Mouse (Mus musculus): ENCODE data around the gene Gpr143. TPM values are rescaled to one million over a fixed set of nuclear protein-coding genes. Genes with fewer than 3 reads are reported as not detected.
A peak's percentile ranks its signal among the peaks of the same experiment; 100 is the strongest.

Gene Gpr143
- polyA plus RNA-seq (2014; fragmentation: Nextera tagmentation; extraction: Ambion mirVana): 0.81 and 1.1 TPM in 2 replicates

DNA sequence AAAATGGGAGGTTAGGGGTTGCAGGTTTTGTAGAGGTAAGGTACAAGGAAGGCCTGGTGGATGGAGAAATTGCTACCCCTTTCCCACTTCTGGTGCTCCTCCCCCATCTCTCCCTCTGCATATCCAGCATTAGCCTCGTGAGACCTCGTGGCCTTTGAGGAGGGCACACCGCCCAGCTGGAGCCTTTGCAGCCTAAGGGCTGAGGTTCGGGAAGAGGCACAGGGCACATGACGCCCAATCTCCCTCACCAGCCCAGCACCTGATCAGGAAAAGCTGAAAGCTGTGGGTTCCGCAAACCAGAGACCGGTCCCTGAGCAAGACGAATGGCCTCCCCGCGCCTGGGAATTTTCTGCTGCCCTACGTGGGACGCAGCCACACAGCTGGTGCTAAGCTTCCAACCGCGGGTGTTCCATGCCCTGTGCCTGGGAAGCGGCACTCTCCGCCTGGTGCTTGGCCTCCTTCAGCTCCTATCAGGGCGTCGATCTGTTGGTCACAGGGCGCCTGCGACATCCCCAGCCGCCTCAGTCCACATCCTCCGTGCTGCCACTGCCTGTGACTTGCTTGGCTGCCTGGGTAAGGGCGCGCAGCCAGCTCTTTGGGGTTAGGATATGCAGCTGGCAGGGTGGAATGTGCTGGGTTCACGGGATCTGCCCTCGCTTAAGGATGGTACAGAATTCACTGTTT, at the start of gene Gpr143:
Gene Gpr143, plus strand, starts transcription at position 202 of the 684 bp plus-strand sequence.
- Histone ChIP-seq H3K4me2 (ENCODE audit: low read depth, low read length) (peak within 1 kb of the TSS; percentile 38), H3K9me3 (replicated peaks; ENCODE audit: control insufficient read depth, low read length) (no peaks in the 10 kb centered on the region), H3K4me3 (ENCODE audit: low read depth, low read length) (0 out of 2 replicates have a peak within 1 kb of the TSS, but pooled peaks have one; percentile 12), H3K27ac (replicated peaks; ENCODE audit: low read depth, low read length) (no peak within 1 kb of the TSS), H3K9ac (replicated peaks; ENCODE audit: low read length) (peak within 1 kb of the TSS; percentile 25), H3K4me1 (ENCODE audit: control insufficient read depth, insufficient read depth, low read length) (no peaks in the 10 kb centered on the region), H3K36me3 (replicated peaks; ENCODE audit: control insufficient read depth, insufficient read depth, low read depth, low read length) (no peaks in the 10 kb centered on the region), H3K27me3 (ENCODE audit: control insufficient read depth, insufficient read depth, low read length) (peaks cover 4% of the 10 kb centered on the region; the same call in 1 of the 2 replicates)
- DNase-seq (ENCODE audit: low spot score) (peak; percentile 0), ATAC-seq (replicated peaks; ENCODE audit: insufficient number of reproducible peaks, low FRiP score, low TSS enrichment, low read depth) (no peak)
- WGBS: 17% methylated on average over 26 of the region's 26 CpGs

DNA sequence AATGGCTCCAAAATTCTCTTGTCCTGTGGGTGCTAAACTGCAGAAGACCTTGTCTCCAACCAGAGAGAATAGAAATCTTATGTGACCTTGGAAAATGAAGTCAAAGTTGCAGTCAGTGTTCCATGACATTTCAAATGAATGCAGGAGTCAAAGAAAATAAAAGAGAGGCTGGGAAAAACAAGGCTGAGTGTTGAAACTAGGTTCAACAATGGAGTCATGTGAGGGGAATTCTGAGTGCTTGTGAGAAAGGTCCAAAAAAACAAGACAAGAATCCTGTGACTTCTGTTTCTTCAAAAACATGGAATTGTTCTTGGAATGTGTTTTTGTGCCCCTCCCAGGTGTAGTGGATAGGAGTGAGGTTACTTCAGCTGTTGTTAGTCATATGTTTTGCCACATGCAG, 46.4 kb upstream of the Gpr143 start:
- Histone ChIP-seq H3K4me2 (ENCODE audit: low read depth, low read length) (no peak overlapping the region), H3K27me3 (ENCODE audit: control insufficient read depth, insufficient read depth, low read length) (no peaks in the 10 kb centered on the region)
- DNase-seq (ENCODE audit: low spot score): no peak

GRCm38 (mm10) chrX:152738191-152738590, 43.5 kb upstream of the Gpr143 start:
- no peak overlapping the region for H3K4me3 ChIP-seq (ENCODE audit: low read depth, low read length)
- H3K27ac ChIP-seq (replicated peaks; ENCODE audit: low read depth, low read length): no peak overlapping the region
- DNase-seq (ENCODE audit: low spot score) (no peak), ATAC-seq (replicated peaks; ENCODE audit: insufficient number of reproducible peaks, low FRiP score, low TSS enrichment, low read depth) (no peak)
- no peaks in the 10 kb centered on the region for H3K27me3 ChIP-seq (ENCODE audit: control insufficient read depth, insufficient read depth, low read length)
- no peaks in the 10 kb centered on the region for H3K4me1 ChIP-seq (ENCODE audit: control insufficient read depth, insufficient read depth, low read length)
- no peak overlapping the region for H3K4me2 ChIP-seq (ENCODE audit: low read depth, low read length)
- no peaks in the 10 kb centered on the region for H3K9me3 ChIP-seq (replicated peaks; ENCODE audit: control insufficient read depth, low read length)
- WGBS: 89% methylated on average over 2 of the region's 2 CpGs
- no peaks in the 10 kb centered on the region for H3K36me3 ChIP-seq (replicated peaks; ENCODE audit: control insufficient read depth, insufficient read depth, low read depth, low read length)
- H3K9ac ChIP-seq (replicated peaks; ENCODE audit: low read length): no peak overlapping the region

More for the DNA sequence above, 46.4 kb upstream of the Gpr143 start:
- H3K9me3 ChIP-seq (replicated peaks; ENCODE audit: control insufficient read depth, low read length): no peaks in the 10 kb centered on the region
- no peaks in the 10 kb centered on the region for H3K36me3 ChIP-seq (replicated peaks; ENCODE audit: control insufficient read depth, insufficient read depth, low read depth, low read length)
- no peaks in the 10 kb centered on the region for H3K4me1 ChIP-seq (ENCODE audit: control insufficient read depth, insufficient read depth, low read length)
- H3K27ac ChIP-seq (replicated peaks; ENCODE audit: low read depth, low read length): no peak overlapping the region
- no peak for ATAC-seq (replicated peaks; ENCODE audit: insufficient number of reproducible peaks, low FRiP score, low TSS enrichment, low read depth)
- no peak overlapping the region for H3K9ac ChIP-seq (replicated peaks; ENCODE audit: low read length)
- H3K4me3 ChIP-seq (ENCODE audit: low read depth, low read length): no peak overlapping the region

GRCm38 (mm10) chrX:152738759-152739368, 42.9 kb upstream of the Gpr143 start:
- 79% methylated on average over 4 of the region's 4 CpGs for WGBS
- no peak overlapping the region for H3K4me3 ChIP-seq (ENCODE audit: low read depth, low read length)
- H3K27ac ChIP-seq (replicated peaks; ENCODE audit: low read depth, low read length): no peak overlapping the region
- ATAC-seq (replicated peaks; ENCODE audit: insufficient number of reproducible peaks, low FRiP score, low TSS enrichment, low read depth) (no peak), DNase-seq (ENCODE audit: low spot score) (no peak)
- H3K4me2 ChIP-seq (ENCODE audit: low read depth, low read length): no peak overlapping the region
- H3K9ac ChIP-seq (replicated peaks; ENCODE audit: low read length): no peak overlapping the region
- no peaks in the 10 kb centered on the region for H3K36me3 ChIP-seq (replicated peaks; ENCODE audit: control insufficient read depth, insufficient read depth, low read depth, low read length)
- H3K4me1 ChIP-seq (ENCODE audit: control insufficient read depth, insufficient read depth, low read length): no peaks in the 10 kb centered on the region
- H3K9me3 ChIP-seq (replicated peaks; ENCODE audit: control insufficient read depth, low read length): no peaks in the 10 kb centered on the region
- no peaks in the 10 kb centered on the region for H3K27me3 ChIP-seq (ENCODE audit: control insufficient read depth, insufficient read depth, low read length)

DNA sequence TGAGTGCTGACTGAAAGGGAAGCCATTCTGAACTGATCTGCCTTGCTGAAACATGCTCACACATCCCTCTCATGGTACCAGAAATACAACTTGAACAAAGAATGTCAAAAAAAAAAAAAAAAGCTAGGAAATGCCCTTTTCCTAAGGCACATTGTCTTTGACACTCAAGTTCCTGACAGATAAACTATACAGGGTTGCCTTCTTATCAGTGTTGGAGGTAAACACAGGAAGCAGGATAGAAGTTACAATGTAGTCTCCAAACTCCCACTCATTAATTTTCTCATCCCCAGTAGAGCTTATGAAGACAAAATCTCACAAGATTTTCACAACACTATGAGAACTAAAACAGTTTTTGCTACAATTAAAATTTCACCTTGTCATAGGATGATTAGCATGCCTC, 38.1 kb upstream of the Gpr143 start:
- Histone ChIP-seq H3K27me3 (ENCODE audit: control insufficient read depth, insufficient read depth, low read length) (no peaks in the 10 kb centered on the region), H3K4me2 (ENCODE audit: low read depth, low read length) (no peak overlapping the region), H3K4me3 (ENCODE audit: low read depth, low read length) (no peak overlapping the region), H3K9ac (replicated peaks; ENCODE audit: low read length) (no peak overlapping the region), H3K27ac (replicated peaks; ENCODE audit: low read depth, low read length) (no peak overlapping the region), H3K36me3 (replicated peaks; ENCODE audit: control insufficient read depth, insufficient read depth, low read depth, low read length) (no peaks in the 10 kb centered on the region), H3K4me1 (ENCODE audit: control insufficient read depth, insufficient read depth, low read length) (no peaks in the 10 kb centered on the region), H3K9me3 (replicated peaks; ENCODE audit: control insufficient read depth, low read length) (no peaks in the 10 kb centered on the region)
- no peak for ATAC-seq (replicated peaks; ENCODE audit: insufficient number of reproducible peaks, low FRiP score, low TSS enrichment, low read depth)
- no peak for DNase-seq (ENCODE audit: low spot score)

DNA sequence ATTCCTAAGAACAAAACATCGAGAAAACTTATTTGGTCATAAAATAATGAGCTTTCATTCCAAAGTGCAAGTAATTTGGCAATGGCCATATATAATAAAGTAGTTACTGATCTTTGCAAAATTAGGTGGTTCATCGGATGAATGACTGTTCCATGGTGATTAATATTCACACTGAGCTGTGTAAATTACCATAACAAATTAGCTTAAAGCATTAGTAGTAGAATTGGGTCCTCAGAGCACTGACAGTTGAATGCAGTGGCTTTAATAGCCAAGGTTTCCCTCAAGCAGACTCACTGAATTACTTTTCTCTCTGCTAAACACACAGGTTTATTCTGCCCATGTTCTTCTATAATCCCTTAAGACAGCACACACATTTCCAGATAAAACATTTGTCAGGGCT, 35.8 kb upstream of the Gpr143 start:
- Histone ChIP-seq H3K9me3 (replicated peaks; ENCODE audit: control insufficient read depth, low read length) (no peaks in the 10 kb centered on the region), H3K4me2 (ENCODE audit: low read depth, low read length) (no peak overlapping the region), H3K36me3 (replicated peaks; ENCODE audit: control insufficient read depth, insufficient read depth, low read depth, low read length) (no peaks in the 10 kb centered on the region), H3K27me3 (ENCODE audit: control insufficient read depth, insufficient read depth, low read length) (no peaks in the 10 kb centered on the region), H3K9ac (replicated peaks; ENCODE audit: low read length) (no peak overlapping the region), H3K4me3 (ENCODE audit: low read depth, low read length) (no peak overlapping the region), H3K4me1 (ENCODE audit: control insufficient read depth, insufficient read depth, low read length) (no peaks in the 10 kb centered on the region), H3K27ac (replicated peaks; ENCODE audit: low read depth, low read length) (no peak overlapping the region)
- 89% methylated on average over 2 of the region's 2 CpGs for WGBS
- no peak for ATAC-seq (replicated peaks; ENCODE audit: insufficient number of reproducible peaks, low FRiP score, low TSS enrichment, low read depth)
- no peak for DNase-seq (ENCODE audit: low spot score)

- ATAC-seq (replicated peaks; ENCODE audit: insufficient number of reproducible peaks, low FRiP score, low TSS enrichment, low read depth) (no peak), DNase-seq (ENCODE audit: low spot score) (no peak)
- no peaks in the 10 kb centered on the region for H3K4me1 ChIP-seq (ENCODE audit: control insufficient read depth, insufficient read depth, low read length)
- no peaks in the 10 kb centered on the region for H3K9me3 ChIP-seq (replicated peaks; ENCODE audit: control insufficient read depth, low read length)
- H3K4me2 ChIP-seq (ENCODE audit: low read depth, low read length): no peak overlapping the region
- H3K4me3 ChIP-seq (ENCODE audit: low read depth, low read length): no peak overlapping the region
- H3K9ac ChIP-seq (replicated peaks; ENCODE audit: low read length): no peak overlapping the region
- H3K36me3 ChIP-seq (replicated peaks; ENCODE audit: control insufficient read depth, insufficient read depth, low read depth, low read length): no peaks in the 10 kb centered on the region
- no peaks in the 10 kb centered on the region for H3K27me3 ChIP-seq (ENCODE audit: control insufficient read depth, insufficient read depth, low read length)
- 93% methylated on average over 1 of the region's 1 CpGs for WGBS
- no peak overlapping the region for H3K27ac ChIP-seq (replicated peaks; ENCODE audit: low read depth, low read length)
Observed at GRCm38 (mm10) chrX:152755819-152756218, 25.9 kb upstream of the Gpr143 start.

DNA sequence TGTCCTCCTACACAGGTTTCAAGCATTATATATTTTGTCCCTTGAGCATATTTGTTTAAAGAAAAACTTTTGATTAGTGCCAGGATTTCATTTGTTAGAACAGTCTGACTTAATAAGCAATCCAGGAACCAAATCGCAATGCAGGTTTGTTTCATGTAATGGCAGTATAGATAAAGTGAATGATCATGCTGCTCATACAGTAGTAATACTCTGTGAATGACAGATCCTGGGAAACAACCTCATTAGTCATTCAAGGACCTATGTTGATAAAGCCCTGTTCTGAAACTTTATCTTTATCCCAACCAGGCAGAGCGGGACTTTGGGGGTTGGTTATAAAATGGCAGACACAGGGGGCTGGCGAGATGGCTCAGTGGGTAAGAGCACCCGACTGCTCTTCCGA, 25.4 kb upstream of the Gpr143 start:
- Histone ChIP-seq H3K9me3 (replicated peaks; ENCODE audit: control insufficient read depth, low read length) (no peaks in the 10 kb centered on the region), H3K9ac (replicated peaks; ENCODE audit: low read length) (no peak overlapping the region), H3K4me3 (ENCODE audit: low read depth, low read length) (no peak overlapping the region), H3K4me2 (ENCODE audit: low read depth, low read length) (no peak overlapping the region), H3K27me3 (ENCODE audit: control insufficient read depth, insufficient read depth, low read length) (no peaks in the 10 kb centered on the region), H3K36me3 (replicated peaks; ENCODE audit: control insufficient read depth, insufficient read depth, low read depth, low read length) (no peaks in the 10 kb centered on the region), H3K4me1 (ENCODE audit: control insufficient read depth, insufficient read depth, low read length) (no peaks in the 10 kb centered on the region), H3K27ac (replicated peaks; ENCODE audit: low read depth, low read length) (no peak overlapping the region)
- no peak for DNase-seq (ENCODE audit: low spot score)
- WGBS: 97% methylated on average over 5 of the region's 5 CpGs
- ATAC-seq (replicated peaks; ENCODE audit: insufficient number of reproducible peaks, low FRiP score, low TSS enrichment, low read depth): no peak

All from embryonic facial prominence, embryonic 11.5 days (tissue).